Mouse (Mus musculus) spleen, adult 12 weeks (tissue): ENCODE data around the gene A630076J17Rik.
A peak's percentile ranks its signal among the peaks of the same experiment; 100 is the strongest.

Experiments used
- DNase-seq: peaks from one replicate; pipeline ENCODE4 v3.0.0; 2022; ENCODE audit warnings: low spot score

A630076J17Rik gene

DNA sequence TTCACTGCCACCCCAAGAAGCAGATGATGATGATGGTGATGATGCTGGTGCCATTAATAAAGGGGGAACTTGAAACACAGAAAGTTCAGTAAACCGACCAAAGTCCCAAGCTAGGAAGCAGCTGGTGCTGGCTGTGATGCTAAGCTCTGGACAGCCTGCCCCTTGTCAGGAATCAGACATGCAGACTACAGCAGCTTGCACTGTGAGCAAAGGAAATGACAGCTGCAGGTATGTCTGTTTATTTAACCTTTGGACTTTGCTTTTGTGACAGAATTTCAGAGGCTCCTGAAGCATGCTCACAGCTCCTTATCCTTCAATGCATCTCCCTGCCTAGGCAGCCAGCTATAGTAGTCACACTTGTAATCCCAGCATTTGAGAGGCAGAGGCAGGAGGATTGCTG lies at the start of gene A630076J17Rik:
TSS of gene A630076J17Rik (plus strand) at position 88 of the 400 bp plus-strand sequence.
- no peak for DNase-seq

DNA sequence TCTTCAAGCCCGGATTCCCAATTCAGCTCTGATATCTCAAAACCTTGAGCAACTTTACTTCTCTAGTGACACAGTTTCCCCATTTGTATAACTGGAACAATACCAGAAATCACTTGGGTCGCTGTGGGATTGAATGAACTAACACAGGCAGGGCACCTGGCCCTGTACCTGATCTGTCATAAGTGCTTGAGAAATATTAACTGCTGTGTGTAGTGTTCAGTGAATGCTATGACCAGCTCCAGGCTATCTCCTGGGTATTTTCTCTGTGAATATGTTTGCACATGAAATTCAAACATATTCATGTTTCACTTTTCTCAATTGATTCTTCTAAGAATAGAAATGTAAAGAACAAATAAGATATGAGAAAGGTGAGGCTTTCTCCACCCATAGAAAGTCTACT lies 49.6 kb upstream of the A630076J17Rik start:
- DNase-seq: no peak

DNA sequence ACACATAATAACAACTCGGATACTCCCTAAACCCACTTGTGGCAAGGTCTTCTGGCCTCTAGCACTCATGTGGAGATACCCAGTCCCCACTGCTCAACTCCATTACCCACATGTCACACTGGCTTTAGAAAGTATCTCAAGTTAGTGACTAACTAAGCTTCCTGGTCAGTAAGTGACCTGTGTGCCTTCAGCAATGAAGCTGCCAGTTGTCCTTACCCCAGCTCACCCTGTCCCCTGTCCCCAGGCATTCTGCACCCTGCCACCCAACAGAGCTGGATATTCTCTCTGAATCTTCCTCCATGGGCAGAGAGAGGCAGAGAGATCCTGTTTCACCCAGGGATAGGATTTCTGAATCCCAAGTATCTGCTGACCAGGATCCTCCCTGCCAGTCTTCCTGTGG lies 47.7 kb upstream of the A630076J17Rik start, which contains the start of gene Kcna10:
TSS of gene Kcna10 (plus strand) at position 301 of the 400 bp plus-strand sequence.
- DNase-seq: no peak

DNA sequence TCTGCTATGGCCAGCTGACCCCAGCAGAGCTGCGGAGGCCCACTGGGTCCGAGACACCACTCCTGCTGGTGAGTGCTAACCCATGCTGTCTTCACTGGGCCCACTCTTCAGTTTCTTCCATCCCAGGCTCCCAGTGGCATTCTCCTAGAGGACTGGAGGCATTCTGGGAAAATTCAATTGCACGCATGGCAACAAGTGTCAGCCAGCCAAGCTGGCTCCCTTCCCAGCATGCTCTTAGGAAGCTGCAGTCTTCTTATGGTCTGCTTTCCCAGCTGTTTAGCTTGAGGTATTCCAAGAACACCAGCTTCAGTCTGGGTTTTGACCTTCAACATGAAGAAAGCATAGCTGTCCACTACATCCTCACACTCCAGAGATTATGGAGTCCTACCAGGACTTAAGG lies 47.2 kb upstream of the A630076J17Rik start:
- DNase-seq: no peak

DNA sequence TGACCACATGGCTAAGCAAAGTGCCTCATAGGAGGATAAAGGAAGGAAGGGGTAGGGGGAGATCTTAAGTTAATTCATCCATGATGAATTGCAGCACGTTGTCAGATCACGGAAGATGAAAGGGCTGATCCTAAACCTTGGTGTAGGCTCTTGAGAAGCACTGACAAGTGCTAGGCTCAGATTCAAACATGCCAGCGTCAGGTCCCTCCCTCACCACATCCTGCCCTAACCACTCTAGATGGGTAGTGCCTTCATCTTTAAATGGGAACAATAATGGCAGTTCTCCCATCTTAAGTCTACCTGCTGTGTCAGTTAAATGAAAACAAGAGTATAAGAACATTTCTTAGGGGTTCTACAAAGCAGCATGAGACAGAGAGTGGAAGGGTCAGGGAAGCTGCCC lies 44.8 kb upstream of the A630076J17Rik start:
- DNase-seq: no peak

DNA sequence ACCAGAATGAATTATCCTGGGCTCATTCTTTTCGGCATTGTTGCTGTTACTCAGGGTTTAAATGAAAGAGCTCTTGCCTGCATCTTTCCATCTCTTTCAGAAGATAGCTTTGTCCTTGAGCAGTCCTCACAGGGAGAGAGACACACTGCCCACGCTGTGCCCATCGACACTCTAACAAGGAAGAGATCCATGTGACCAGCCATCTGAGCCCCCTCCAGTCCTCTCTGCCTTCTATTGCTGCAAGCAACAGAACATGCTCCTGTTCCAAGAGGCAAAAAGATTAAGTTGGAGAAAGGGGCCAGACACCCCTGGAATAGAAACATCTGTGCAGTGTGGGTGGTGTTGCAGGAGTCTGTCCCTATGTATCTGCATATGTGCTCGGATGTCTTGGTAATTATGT lies 43.4 kb upstream of the A630076J17Rik start:
- DNase-seq: no peak

DNA sequence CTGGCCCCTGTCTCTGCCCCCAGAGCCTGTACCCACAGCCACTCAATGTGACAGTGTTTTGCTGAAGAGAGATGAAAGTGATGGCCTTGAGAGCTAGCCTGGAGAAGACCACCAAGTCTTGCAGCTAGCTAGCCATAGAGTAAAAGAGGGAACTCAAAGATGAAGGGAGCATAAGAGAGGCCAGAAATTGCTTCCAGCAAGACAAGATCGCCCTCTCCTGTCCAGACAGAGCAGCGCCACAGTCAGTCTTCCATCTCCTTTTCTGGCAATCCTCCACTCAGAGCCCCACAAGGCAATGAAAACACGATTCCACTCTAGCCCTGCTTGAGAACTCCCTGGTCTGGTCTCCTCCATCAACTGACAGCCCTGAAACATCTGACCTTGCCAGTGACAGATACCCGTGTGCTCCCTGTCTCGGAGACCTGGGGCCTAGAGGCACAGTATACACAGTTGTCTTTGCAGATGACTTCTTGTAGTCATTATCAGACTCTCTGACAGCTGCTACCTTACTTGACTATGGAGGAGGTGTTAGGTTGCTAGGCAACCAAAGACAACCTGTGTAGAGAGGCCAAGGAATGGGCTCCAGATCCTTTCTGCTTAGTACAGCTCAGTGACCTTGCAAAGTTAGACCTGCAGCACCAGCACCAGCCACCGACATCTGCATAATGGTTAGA lies 42.1 kb upstream of the A630076J17Rik start:
- no peak for DNase-seq

DNA sequence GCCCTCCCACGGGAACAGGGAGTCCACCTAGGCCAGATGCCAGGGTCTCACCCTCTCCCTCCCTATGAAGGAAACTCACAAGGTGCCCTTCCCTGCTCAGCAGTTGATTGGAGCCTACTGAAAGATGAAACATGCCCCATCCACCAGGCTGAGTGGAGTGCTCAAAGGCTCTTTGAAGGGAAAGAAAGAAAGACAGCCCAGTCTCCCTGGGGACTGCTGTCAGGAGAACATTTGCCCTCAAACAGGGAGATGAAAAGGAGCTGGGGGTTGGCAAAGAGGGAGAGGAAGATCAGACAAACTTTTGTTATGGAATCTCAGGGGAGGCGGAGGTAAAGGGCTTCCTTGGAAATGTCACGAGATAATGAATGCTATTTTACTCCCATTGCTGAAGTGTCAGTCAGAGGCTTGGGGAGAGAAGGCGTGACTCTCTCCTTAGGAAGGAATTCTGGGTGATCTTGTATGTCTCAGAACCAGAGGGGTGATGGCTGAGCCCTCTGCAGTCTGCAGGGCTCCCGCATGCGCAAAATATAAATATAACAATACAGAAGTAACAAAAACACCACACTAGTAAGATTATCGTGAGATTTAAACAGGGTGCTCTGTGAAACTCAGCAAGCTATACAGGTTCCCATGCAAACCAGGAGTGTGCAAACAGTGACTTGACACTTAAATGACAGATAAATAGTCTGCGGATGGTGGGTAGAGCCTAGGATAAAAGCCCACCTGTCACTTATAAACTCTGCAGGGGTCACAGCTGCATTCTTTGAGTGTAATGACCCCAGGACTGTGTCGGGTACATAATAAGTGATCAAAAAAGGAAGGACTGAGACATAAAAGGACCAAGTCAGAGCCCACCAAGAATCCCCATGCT lies 28.9 kb upstream of the A630076J17Rik start:
- no peak for DNase-seq

DNA sequence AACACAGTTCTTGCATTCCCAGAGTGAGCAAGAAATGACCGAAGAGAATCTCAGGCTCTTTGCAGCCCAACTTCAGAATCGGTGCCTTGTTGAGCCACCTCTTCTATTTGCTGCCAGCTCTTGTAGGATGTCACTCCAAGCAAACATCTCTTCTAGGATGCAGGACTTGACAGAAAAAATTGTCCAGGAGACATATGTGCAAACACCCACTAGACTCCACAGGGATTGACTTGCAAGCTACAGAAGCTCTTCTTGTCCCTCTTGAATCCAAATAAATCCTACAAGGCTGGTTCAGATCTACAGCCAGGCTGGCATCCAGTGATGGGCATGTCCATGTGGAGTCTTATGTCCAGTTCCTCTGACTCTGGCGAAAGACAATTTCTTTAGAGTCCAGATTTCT lies 26.0 kb upstream of the A630076J17Rik start:
- no peak for DNase-seq

DNA sequence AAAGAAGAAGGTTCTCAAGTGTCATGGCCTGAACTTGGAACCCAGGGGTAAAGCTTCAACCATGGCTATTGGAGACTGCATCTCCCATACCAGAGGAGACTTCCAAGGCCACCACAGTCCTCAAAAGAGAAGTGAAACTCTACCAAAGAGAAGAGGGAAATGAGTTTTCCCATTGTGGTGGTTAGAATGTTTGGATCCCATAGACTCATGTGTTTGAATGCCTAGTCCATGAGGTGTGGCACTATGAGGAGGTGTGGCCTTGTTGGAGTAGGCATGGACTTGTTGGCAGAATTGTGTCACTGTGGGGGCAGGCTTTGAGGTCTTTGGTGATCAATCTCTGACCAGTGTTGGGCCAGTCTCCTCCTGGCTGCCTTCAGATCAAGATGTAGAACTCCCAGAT lies 25.2 kb upstream of the A630076J17Rik start:
- DNase-seq: no peak

DNA sequence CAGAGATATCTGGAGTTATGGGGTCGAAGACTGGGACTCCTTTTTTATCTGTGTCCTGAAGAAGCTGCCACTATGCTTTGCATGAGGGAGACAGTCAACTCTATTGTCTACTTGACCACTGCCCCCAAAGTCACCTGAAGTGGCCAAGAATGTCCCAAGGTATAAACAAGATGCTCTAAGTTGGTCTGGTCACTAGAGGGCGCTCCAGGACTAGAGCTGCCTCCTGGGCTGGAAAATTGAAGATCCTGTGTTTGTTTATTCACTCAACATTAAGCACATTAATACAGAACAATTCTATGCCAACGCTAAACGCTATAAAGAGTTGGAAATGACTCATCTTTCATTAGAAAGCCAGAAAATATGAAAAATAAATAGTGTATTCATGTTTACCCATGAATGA lies 24.4 kb upstream of the A630076J17Rik start:
- peak; percentile 40 for DNase-seq

DNA sequence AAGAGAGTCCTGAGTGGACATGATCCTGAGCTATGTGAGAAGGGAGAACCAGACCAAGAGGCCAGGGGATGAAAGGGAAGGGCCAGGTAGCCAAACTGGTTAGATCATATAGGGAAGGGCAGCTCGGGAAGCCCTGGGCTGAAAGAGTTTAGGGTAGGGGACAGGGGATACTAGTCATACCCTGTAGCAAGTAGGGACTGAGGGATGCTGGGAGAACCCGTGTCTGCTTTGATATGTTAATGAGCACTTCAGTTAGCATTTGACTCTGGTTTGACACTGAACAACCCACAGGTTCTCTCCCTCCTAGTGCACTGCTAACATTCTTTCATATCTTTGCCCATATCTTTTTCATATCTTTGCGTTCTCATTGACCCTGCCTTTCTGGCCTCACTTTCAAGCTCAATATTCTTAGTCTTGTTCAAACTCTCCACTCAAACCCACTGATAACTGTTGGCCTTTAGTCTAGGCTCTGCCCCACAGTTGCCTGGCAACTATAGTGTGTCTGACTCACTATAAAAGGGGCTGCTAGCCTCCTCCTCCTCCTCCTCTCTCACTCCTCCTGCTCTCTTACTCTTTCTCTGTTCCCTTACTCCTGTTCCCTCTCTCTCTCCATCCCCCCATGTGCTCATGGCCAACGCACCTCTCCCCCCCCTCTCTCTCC lies 23.8 kb upstream of the A630076J17Rik start:
- DNase-seq: no peak

DNA sequence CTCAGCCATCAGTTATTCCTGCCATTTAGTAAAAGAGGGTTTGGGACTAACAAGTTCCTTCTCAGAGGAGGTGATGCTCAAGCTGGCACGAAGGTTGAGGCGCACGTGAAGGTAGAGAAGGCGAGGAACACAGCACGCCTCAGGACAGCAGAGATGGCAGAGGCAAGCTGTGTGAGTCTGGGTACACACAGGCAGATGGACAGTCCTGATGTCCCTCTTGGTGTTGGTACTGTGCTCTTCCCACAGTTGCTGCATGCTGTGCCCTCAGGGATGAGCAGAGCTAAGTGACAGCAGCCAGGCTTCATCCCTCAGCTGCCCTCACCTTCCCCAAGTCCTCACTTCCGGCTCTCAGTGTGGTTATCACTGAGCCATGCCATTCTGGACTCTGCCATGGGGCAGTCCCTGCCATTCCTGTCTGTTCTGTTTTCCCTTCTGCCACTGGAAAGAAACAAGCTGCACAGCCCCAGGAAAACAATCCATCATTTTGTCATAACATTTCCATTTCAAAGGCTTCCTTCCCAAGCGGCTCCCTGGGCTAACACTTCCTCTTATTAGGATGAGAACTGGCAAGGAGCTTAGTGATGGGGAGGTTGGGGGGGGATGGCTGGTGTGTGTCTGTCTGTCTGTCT lies 22.7 kb upstream of the A630076J17Rik start:
- DNase-seq: no peak

DNA sequence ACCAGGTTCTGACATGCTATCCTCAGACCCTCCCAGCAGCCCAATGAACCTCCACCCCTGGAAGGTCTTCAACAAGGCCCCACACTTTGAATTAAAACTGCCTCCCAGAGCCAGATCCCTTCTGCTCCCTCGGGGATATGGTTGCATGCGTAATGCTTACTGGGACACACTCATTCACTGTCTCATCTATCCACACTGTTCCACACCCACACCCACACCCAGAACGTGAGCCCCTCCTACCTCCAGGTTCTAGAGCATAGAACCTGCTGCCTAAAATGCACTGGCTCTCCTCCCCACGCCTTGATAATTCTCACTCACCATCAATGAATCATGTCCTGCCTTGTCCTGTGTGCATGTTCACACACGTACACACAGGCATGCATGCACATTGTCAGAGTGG lies 15.8 kb upstream of the A630076J17Rik start:
- no peak for DNase-seq

DNA sequence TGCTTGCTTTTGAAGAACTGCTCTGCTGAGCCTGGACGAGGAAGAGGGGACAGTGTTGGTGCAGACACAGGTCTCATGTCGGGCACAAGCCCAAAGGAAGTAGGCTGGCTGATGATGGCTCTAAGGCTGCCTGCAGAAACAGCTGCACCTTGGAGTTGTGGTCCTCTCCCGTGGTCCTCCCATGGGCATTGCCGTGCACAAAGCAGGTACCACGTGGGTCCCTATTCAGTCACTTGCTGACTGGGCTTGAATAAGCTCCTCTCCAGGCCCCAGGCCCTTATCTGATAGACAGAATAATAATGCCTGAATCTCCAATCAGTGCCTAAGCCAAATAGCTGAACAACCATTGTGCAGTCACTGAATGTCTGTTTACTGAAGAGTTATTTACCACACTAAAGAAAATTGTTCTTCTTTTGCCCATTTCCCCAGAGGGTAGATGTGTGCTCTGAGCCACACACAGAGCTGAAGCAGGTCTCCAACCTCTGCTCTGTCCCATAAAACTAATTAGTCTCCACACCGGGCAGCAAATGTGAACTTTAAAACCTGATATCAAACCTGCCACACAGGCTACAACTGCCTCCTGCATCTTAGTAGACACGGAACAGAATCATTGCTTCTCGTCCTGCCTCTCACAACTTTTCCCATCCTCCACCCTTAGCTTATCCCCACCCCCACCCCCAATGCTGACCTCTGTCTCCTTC lies 13.9 kb upstream of the A630076J17Rik start:
- no peak for DNase-seq

DNA sequence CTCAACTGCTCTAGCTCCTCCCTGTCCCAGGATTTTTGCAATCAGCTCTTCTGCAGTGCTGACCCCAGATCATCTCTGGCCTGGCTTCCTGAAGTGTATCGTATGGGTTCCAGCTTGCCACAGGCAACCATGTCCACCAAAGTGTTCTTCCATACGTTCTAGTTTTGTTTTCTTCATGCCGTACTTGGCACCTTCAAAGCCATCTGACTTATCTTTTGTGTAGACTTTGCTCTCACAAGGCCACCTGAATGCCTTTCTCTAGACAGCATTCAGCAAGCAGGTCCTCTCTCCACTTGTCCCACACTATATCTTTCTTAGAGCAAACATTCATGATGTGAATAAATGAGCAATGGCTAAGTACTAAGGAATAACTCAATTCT lies 13.3 kb upstream of the A630076J17Rik start:
- no peak for DNase-seq

DNA sequence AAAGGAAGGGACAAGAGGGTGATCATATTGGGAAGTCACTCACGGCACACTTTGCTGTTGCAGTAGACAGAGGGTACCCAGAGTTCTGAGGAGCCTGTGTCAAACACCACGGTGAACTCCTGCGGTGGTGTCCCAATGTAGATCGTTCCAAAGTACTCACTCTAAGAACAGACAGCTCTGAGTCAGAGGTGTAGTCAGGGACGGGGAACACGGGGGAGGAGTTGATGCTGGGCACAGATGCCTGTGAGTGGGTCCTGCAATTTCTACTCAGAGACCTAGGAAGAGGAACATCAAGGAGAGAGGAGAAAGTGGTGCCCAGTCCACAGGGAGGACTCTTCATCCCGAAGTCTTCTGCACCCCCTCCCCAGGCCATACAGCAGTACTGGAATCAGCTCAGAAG lies 11.8 kb upstream of the A630076J17Rik start:
- DNase-seq: no peak

DNA sequence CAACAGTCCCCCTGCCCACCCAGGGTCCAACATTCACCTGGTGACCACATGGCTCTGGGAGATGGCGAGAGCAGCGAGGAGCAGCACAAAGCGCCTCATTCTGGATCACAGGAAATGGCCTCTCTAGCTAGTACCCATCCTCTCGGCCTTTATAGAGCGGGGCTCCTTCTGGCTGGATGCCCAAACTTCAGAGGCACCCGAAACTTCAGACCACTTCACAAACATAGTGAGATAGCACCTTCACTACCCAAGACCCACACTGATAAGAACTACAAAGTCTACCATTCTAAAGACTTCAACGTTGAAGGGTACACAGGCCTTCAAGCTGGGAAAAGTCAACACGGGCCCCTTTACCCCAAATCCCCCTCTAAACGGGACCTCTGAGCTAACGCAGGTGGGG lies 8.8 kb upstream of the A630076J17Rik start, which contains the start of gene Cym:
TSS of gene Cym (minus strand) at position 125 of the 400 bp plus-strand sequence.
- DNase-seq: no peak

DNA sequence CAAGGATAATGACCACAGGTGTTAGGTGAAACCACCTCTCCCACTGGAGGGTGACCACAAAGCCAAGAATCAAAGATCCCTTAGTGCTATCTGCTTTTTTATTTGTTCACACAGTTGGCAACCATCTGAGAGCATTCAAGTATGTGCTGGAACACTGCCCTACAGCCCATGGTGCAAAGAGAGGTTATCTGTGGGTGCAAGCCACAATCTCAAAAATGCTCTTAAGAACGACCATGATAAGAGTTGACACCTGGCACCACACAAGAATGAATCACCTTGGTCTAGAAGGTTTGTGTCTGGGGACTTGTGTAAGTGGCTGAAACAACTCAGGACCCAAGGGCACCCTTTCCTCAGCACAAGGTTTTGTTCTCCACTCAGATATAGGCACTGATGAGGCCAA lies 7.2 kb upstream of the A630076J17Rik start:
- DNase-seq: no peak

DNA sequence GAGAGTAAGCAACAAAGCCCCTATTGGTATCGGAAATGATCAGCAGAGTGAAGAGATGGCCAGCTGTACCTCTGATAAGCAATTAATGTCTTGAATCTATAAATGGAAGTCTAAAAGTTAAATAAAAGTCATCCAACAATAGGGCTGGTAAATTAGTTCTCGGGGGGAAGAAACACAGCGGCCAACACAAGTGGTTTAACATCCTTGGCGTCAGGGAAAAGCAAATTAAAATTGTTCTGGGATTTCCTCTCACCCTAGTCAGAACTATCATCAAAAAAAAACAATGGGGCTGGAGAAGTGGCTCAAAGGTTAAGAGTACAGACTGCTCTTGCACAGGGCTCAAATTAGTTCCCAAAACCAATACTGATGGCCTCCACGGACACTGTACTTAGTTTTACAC lies 4.6 kb upstream of the A630076J17Rik start:
- DNase-seq: no peak

DNA sequence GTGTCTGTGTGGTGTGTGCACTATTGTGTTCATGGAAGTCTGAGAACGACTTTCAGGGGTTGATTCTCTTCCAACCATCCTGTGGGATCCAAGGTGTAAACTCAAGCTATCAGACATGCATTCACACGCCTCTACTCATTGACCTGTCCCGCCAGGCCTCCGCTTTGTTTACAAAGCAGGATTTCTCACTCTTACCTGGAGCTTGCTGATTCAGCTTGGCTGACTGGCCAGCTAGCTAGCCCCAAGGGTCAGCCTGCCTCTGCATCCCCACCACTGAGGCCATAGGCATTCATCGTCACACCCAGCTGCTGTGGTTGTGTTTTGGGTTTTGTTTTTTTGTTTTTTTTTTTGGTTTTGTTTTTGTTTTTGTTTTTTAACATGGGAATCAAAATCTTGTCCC lies 1.2 kb upstream of the A630076J17Rik start:
- no peak for DNase-seq

DNA sequence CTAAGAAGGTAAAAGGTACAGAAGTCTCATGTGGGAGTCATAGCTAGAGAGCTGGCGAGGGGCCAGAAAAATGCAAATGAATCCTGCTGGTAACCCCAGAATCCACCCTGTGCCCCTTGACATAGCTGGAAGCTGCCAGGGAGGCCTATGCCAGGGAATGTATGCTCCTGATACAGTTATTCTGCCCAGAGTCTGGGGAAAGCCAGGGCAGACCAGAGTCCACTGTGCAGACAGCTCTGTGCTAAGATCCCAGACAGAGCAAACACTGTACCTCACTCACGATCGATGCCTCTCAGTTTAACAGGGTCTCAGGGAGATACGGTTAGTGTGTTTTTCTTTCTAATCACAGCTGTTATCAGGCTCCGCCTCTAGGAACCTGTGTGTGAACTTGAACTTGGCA lies 592 bp upstream of the A630076J17Rik start:
- no peak for DNase-seq
